Mouse (Mus musculus) lung, embryonic 16.5 days (tissue): ENCODE results near the gene Myh4. TPM values are rescaled to one million over a fixed set of nuclear protein-coding genes. Genes with fewer than 3 reads are reported as not detected.

ENCODE experiments used
- ATAC-seq: fragments of 200-750 bp; cut with Nextera tagmentation; 2 replicates; pipeline ENCODE4 v1.8.0; 2017; ENCODE audit warnings: low read depth, mild to moderate bottlenecking, moderate library complexity
- H3K27ac ChIP-seq: fragments of 300-500 bp; sonication (generic); 2 replicates; pipeline ENCODE4 v1.5.1; 2014; ENCODE audit warnings: mild to moderate bottlenecking, control low read depth, low read length
- H3K27me3 ChIP-seq: fragments of 300-500 bp; sonication (generic); 2 replicates; pipeline ENCODE4 v1.6.1; 2014; ENCODE audit warnings: low read depth, low read length, mixed read lengths; ENCODE audit not compliant: control insufficient read depth, insufficient read depth
- H3K36me3 ChIP-seq: fragments of 300-500 bp; sonication (generic); 2 replicates; pipeline ENCODE4 v1.6.1; 2014; ENCODE audit warnings: low read length; ENCODE audit not compliant: control insufficient read depth, insufficient read depth
- H3K4me1 ChIP-seq: fragments of 300-500 bp; sonication (generic); replicated peaks from 2 replicates; pipeline ENCODE4 v1.6.1; 2014; ENCODE audit warnings: low read length, mixed read lengths; ENCODE audit not compliant: control insufficient read depth, insufficient read depth
- H3K4me2 ChIP-seq: fragments of 300-500 bp; sonication (generic); 2 replicates; pipeline ENCODE4 v1.6.1; 2014; ENCODE audit warnings: low read depth, low read length, control low read depth
- H3K4me3 ChIP-seq: fragments of 300-500 bp; sonication (generic); 2 replicates; pipeline ENCODE4 v1.5.1; 2014; ENCODE audit warnings: mild to moderate bottlenecking, low read length, control low read depth
- H3K9ac ChIP-seq: fragments of 300-500 bp; sonication (generic); 2 replicates; pipeline ENCODE4 v1.6.1; 2014; ENCODE audit warnings: low read length, control low read depth
- H3K9me3 ChIP-seq: fragments of 300-500 bp; sonication (generic); 2 replicates; pipeline ENCODE4 v1.6.1; 2016; ENCODE audit warnings: low read length; ENCODE audit not compliant: control insufficient read depth
- WGBS: fragments of 180-500 bp; shearing (Covaris S2); extraction: QIAGEN DNeasy Blood & Tissue Kit; methylation state at CpG from one replicate; pipeline ENCODE4 v1.1.7; 2014; 5-methylcytosine and 5-hydroxymethylcytosine counted together
- polyA plus RNA-seq: library from polyadenylated mRNA; unstranded; fragments of >200 nt; fragmentation: Nextera tagmentation; extraction: Ambion mirVana; gene quantifications from 2 replicates; pipeline ENCODE4 v1.2.1, GENCODE M21; 2015

Myh4 gene
- polyA plus RNA-seq: 0.35 TPM in 1 of 2 replicates, not detected in the other

DNA sequence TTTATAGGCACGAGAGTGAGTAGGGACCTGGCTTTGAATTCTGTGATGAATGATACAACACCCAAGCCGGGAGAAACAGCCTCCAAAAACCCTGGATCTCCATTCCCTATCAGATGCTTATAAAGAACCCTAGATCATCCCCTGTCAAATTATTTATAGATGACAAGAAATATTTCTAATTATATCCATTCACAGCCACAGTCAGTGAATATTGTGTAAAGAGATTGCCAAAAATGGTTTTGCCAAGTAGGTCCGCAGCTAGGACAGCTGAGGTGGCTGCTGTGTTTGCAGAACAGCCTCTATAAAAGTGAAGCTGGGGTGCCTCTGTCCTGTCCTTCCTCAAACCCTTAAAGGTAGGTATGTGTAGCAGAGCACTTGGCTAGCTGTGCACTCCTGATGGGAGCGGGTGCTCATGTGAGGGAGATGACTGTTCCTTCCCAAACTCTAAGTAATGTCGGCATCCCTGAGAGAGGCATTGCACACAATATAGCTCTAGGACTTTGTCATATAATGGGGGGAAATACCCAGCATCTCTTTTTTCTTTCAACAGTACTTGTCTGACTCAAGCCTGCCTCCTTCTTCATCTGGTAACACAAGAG, at the start of gene Myh4:
Myh4 (plus strand) TSS at position 549 of the 599 bp plus-strand sequence.
- Histone ChIP-seq H3K36me3 (no peaks in the 10 kb centered on the region), H3K9ac (no peak within 1 kb of the TSS), H3K9me3 (no peaks in the 10 kb centered on the region), H3K4me1 (no peaks in the 10 kb centered on the region), H3K4me2 (no peak within 1 kb of the TSS), H3K4me3 (no peak within 1 kb of the TSS), H3K27me3 (no peaks in the 10 kb centered on the region), H3K27ac (no peak within 1 kb of the TSS)
- ATAC-seq: no peak
- 73% methylated on average over 5 of the region's 5 CpGs for WGBS

DNA sequence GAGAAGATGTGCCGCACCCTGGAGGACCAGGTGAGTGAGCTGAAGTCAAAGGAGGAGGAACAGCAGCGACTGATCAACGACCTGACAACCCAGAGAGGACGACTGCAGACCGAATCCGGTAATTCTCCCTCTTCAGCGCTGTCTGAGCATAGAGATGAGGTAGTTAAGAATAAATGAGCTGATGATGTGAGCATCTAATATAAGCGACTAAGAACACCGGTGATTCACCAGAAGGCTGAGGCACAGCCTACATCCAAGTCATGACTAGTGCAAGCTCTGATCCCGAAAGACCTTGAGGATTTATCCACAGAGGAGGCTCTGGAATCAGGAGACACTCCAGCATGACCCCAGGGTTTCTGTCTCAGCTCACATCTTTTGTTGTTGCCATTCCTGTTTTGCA, 47.5 kb upstream of the Myh4 start:
- Histone ChIP-seq H3K27ac (no peak overlapping the region), H3K9ac (no peak overlapping the region), H3K27me3 (no peaks in the 10 kb centered on the region), H3K4me3 (no peak overlapping the region), H3K9me3 (no peaks in the 10 kb centered on the region), H3K4me2 (no peak overlapping the region), H3K36me3 (no peaks in the 10 kb centered on the region), H3K4me1 (no peaks in the 10 kb centered on the region)
- no peak for ATAC-seq
- 64% methylated on average over 10 of the region's 10 CpGs for WGBS

DNA sequence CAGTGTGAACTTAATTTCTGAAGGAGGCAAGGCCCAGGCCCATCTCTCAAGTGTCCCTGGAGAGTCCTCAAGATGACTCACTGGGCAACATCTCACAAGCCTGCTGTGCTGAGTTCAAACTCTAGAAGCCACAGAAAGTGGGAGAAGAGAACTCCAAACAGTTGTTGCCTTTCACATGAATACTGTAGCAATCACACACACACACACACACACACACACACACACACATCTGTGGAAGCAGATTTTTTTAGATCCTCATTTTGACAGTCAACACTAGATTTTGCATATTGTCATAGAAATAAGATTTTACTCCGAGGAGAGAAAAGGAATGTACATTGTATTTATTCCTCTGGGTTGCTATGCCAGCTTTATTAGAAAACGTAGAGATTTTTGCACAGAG, 47.0 kb upstream of the Myh4 start:
- 82% methylated on average over 2 of the region's 2 CpGs for WGBS
- H3K4me3 ChIP-seq: no peak overlapping the region
- H3K9me3 ChIP-seq: no peaks in the 10 kb centered on the region
- no peak overlapping the region for H3K4me2 ChIP-seq
- no peaks in the 10 kb centered on the region for H3K4me1 ChIP-seq
- ATAC-seq: no peak
- H3K36me3 ChIP-seq: no peaks in the 10 kb centered on the region
- no peak overlapping the region for H3K27ac ChIP-seq
- no peak overlapping the region for H3K9ac ChIP-seq
- no peaks in the 10 kb centered on the region for H3K27me3 ChIP-seq

DNA sequence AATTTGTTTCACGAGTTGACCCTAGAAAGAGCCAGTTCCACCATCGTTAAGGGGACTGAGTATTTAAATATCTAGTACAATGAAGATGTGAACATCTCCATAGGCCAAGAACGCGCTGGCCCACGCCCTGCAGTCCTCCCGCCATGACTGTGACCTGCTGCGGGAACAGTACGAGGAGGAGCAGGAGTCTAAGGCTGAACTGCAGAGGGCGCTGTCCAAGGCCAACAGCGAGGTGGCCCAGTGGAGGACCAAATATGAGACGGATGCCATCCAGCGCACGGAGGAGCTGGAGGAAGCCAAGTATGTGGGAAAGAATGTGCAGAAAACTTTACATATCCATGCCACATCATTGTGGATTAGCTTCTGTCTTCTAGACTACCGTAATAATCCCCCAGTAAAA, 46.3 kb upstream of the Myh4 start:
- Histone ChIP-seq H3K4me2 (no peak overlapping the region), H3K27me3 (no peaks in the 10 kb centered on the region), H3K27ac (no peak overlapping the region), H3K9me3 (no peaks in the 10 kb centered on the region), H3K4me3 (no peak overlapping the region), H3K9ac (no peak overlapping the region), H3K36me3 (no peaks in the 10 kb centered on the region), H3K4me1 (no peaks in the 10 kb centered on the region)
- 85% methylated on average over 14 of the region's 14 CpGs for WGBS
- ATAC-seq: no peak

DNA sequence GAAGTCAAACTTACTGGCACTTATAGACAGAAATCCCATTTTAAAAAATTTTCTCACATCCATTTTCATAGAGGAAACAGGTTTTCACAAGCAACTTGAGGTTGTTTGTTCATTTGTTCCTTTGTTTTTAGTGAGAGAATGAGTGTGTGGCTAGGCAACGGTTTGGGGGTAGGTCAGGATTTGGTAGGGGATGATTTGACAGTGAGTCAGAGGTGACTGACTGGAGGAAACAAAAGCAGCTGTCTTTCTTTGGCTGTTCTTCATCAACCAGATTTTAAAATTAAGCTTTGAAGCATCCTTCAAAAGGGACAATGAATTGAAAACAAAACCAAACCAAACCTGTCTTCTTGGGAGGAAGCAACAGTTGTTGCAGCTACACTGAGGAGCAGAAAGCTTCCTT, 38.5 kb upstream of the Myh4 start:
- ATAC-seq: no peak
- no peaks in the 10 kb centered on the region for H3K36me3 ChIP-seq
- H3K27me3 ChIP-seq: no peaks in the 10 kb centered on the region
- WGBS: 28% methylated on average over 1 of the region's 1 CpGs
- H3K9me3 ChIP-seq: no peaks in the 10 kb centered on the region
- H3K27ac ChIP-seq: no peak overlapping the region
- H3K4me3 ChIP-seq: no peak overlapping the region
- no peak overlapping the region for H3K4me2 ChIP-seq
- no peak overlapping the region for H3K9ac ChIP-seq
- no peaks in the 10 kb centered on the region for H3K4me1 ChIP-seq

DNA sequence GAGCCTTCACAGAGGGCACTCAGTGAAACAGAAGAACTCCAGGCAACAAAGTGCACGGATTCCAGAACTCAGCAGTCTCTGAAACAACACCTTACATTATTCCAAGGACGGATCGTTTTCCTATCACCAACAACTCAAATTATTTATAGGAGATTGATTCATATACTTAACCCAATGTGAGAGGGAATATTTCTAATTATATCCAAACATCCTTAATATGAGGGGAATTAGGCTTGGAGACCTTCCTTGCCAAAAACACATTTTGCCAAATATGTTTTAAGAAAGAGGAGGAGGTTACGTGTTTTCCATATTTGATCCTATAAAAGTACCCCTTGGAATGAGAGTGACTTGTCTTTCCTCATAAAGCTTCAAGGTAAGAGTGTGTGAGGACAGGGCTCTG, 38.1 kb upstream of the Myh4 start, which contains the start of gene Myh1:
Myh1 (plus strand) TSS at position 301 of the 400 bp plus-strand sequence.
- WGBS: 70% methylated on average over 4 of the region's 4 CpGs
- H3K4me3 ChIP-seq: no peak within 1 kb of the TSS
- H3K27ac ChIP-seq: no peak within 1 kb of the TSS
- no peak for ATAC-seq
- H3K36me3 ChIP-seq: no peaks in the 10 kb centered on the region
- H3K4me1 ChIP-seq: no peaks in the 10 kb centered on the region
- no peak within 1 kb of the TSS for H3K9ac ChIP-seq
- H3K4me2 ChIP-seq: no peak within 1 kb of the TSS
- no peaks in the 10 kb centered on the region for H3K27me3 ChIP-seq
- H3K9me3 ChIP-seq: no peaks in the 10 kb centered on the region

DNA sequence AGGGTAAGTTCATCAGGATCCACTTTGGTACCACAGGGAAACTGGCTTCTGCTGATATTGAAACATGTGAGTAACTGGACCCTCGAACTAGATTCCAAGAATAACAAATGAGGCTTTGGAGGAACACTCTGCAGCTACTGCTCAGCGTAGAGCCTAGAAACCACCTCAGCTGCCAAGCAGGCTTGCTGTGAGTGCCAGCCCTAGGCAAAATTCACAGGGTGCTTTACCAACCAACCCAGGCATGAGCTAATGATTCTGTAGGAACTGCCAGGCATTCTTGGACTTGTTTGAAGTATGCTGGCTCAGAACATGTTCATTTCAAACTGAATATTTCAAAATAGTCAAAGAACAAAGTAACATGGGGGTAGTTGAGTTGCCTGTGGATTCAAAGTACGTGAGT, 33.1 kb upstream of the Myh4 start:
- ATAC-seq: no peak
- H3K27ac ChIP-seq: no peak overlapping the region
- H3K36me3 ChIP-seq: no peaks in the 10 kb centered on the region
- H3K4me2 ChIP-seq: no peak overlapping the region
- no peak overlapping the region for H3K9ac ChIP-seq
- H3K9me3 ChIP-seq: no peaks in the 10 kb centered on the region
- no peaks in the 10 kb centered on the region for H3K27me3 ChIP-seq
- WGBS: 76% methylated on average over 3 of the region's 3 CpGs
- no peaks in the 10 kb centered on the region for H3K4me1 ChIP-seq
- no peak overlapping the region for H3K4me3 ChIP-seq

DNA sequence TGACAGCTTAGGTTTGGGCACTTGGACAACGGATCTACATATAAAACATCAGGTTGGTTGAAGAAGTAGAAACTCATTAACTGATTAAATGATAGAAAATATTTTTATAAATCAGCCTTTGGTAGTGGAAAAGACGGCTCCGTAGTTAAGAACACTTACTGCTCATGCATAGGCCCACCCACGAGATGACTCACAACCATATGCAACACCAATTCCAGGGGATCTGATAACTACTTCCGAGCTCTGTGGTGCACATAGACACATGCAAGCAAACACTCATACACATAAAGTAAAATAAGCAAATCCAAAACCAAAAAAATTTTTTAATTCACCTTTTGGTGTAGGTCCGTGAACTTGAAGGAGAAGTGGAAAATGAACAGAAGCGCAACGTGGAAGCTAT, 16.0 kb upstream of the Myh4 start:
- Histone ChIP-seq H3K27me3 (no peaks in the 10 kb centered on the region), H3K4me2 (no peak overlapping the region), H3K36me3 (no peaks in the 10 kb centered on the region), H3K4me1 (no peaks in the 10 kb centered on the region), H3K9ac (no peak overlapping the region), H3K4me3 (no peak overlapping the region), H3K27ac (no peak overlapping the region), H3K9me3 (no peaks in the 10 kb centered on the region)
- WGBS: 79% methylated on average over 8 of the region's 8 CpGs
- ATAC-seq: no peak

DNA sequence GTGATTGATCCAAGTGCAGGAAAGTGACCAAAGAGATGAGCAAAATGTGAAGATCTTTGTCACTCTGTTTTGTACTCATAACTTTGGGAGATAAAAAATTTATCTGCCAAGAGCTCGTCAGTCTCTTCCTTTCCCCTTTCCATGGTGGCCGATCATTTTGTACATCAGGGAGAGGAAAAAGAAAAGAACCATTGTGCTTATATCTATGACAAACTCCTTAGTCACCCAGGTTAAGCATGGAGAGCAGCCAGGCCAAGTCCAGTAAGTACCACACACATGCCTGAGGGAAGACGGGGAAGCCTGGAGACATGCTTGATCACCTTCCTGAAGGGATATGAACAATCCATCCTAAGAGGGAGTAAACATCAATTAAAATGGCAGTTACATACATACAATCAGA, 13.4 kb upstream of the Myh4 start:
- H3K36me3 ChIP-seq: no peaks in the 10 kb centered on the region
- no peak overlapping the region for H3K9ac ChIP-seq
- no peak for ATAC-seq
- H3K27me3 ChIP-seq: no peaks in the 10 kb centered on the region
- H3K4me2 ChIP-seq: no peak overlapping the region
- no peaks in the 10 kb centered on the region for H3K4me1 ChIP-seq
- 60% methylated on average over 3 of the region's 3 CpGs for WGBS
- no peak overlapping the region for H3K4me3 ChIP-seq
- no peak overlapping the region for H3K27ac ChIP-seq
- H3K9me3 ChIP-seq: no peaks in the 10 kb centered on the region

DNA sequence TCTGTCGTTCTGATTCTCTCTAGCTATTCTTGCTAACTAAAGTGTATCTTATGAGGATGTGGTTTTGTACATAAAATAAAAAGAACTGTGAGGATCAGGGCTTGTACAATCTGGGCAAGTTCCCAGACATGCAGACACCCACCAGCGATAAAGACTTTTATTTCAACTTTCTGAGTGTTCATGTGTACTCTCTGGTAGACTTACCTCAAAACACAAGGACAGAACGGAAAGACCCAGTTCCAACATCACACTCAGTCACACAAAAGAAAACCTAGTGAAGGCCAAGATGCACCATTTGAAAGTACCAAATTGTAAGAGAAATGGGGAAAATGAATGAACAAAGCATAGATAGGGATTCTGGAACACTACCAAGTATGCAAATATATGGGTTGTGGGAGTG, 9.1 kb upstream of the Myh4 start:
- Histone ChIP-seq H3K27me3 (no peaks in the 10 kb centered on the region), H3K4me1 (no peaks in the 10 kb centered on the region), H3K4me3 (no peak overlapping the region), H3K27ac (no peak overlapping the region), H3K9me3 (no peaks in the 10 kb centered on the region), H3K36me3 (no peaks in the 10 kb centered on the region), H3K4me2 (no peak overlapping the region), H3K9ac (no peak overlapping the region)
- WGBS: 65% methylated on average over 3 of the region's 3 CpGs
- ATAC-seq: no peak
